Mouse (Mus musculus) hindbrain, embryonic 16.5 days (tissue): ENCODE results near the gene Slc34a3. TPM values are rescaled to one million over a fixed set of nuclear protein-coding genes. Genes with fewer than 3 reads are reported as not detected.
A peak's percentile ranks its signal among the peaks of the same experiment; 100 is the strongest.

Experiments
- ATAC-seq: fragments of 200-750 bp; cut with Nextera tagmentation; 2 replicates; pipeline ENCODE4 v1.8.0; 2017; ENCODE audit warnings: moderate TSS enrichment, moderate library complexity
- H3K27ac ChIP-seq: fragments of 300-500 bp; sonication (generic); 2 replicates; pipeline ENCODE4 v1.5.1; 2014; ENCODE audit warnings: low read depth, mild to moderate bottlenecking, control low read depth, low read length, moderate library complexity
- H3K27me3 ChIP-seq: fragments of 300-500 bp; sonication (generic); replicated peaks from 2 replicates; pipeline ENCODE4 v1.6.1; 2014; ENCODE audit warnings: low read length; ENCODE audit not compliant: control insufficient read depth, insufficient read depth
- H3K36me3 ChIP-seq: fragments of 300-500 bp; sonication (generic); 2 replicates; pipeline ENCODE4 v1.6.1; 2014; ENCODE audit warnings: mild to moderate bottlenecking, low read length, moderate library complexity, mixed read lengths; ENCODE audit not compliant: control insufficient read depth, insufficient read depth
- H3K4me1 ChIP-seq: fragments of 300-500 bp; sonication (generic); 2 replicates; pipeline ENCODE4 v1.6.1; 2014; ENCODE audit warnings: low read depth, low read length; ENCODE audit not compliant: control insufficient read depth, insufficient read depth
- H3K4me2 ChIP-seq: fragments of 300-500 bp; sonication (generic); 2 replicates; pipeline ENCODE4 v1.6.1; 2014; ENCODE audit warnings: mild to moderate bottlenecking, low read length, control low read depth, moderate library complexity
- H3K4me3 ChIP-seq: fragments of 300-500 bp; sonication (generic); 2 replicates; pipeline ENCODE4 v1.5.1; 2014; ENCODE audit warnings: mild to moderate bottlenecking, low read length, control low read depth, moderate library complexity
- H3K9ac ChIP-seq: fragments of 300-500 bp; sonication (generic); 2 replicates; pipeline ENCODE4 v1.6.1; 2014; ENCODE audit warnings: low read depth, mild to moderate bottlenecking, control low read depth, low read length, moderate library complexity
- H3K9me3 ChIP-seq: fragments of 300-500 bp; sonication (generic); 2 replicates; pipeline ENCODE4 v1.6.1; 2014; ENCODE audit warnings: mild to moderate bottlenecking, low read length, moderate library complexity; ENCODE audit not compliant: control insufficient read depth
- WGBS: fragments of 180-500 bp; shearing (Covaris S2); extraction: QIAGEN DNeasy Blood & Tissue Kit; methylation state at CpG from one replicate; pipeline ENCODE4 v1.1.7; 2014; 5-methylcytosine and 5-hydroxymethylcytosine counted together
- polyA plus RNA-seq: library from polyadenylated mRNA; unstranded; fragments of >200 nt; fragmentation: Nextera tagmentation; extraction: Ambion mirVana; gene quantifications from 2 replicates; pipeline ENCODE4 v1.2.1, GENCODE M21; 2015

Slc34a3 gene
- polyA plus RNA-seq, 1 experiment from 2014 or later: not detected

GRCm38 (mm10) chr2:25211121-25211670 is 23.0 kb downstream of the Slc34a3 start, which contains the start of gene Nelfb:
Nelfb (minus strand) TSS chr2:25211489.
- peak; percentile 94 for ATAC-seq
- Histone ChIP-seq H3K27ac (peak within 1 kb of the TSS; percentile 94), H3K4me2 (peak within 1 kb of the TSS; percentile 94), H3K36me3 (peaks cover 5% of the 10 kb centered on the region), H3K9me3 (no peaks in the 10 kb centered on the region), H3K27me3 (0 out of 2 replicates have a peak, but pooled peaks cover 2% of the 10 kb centered on the region), H3K9ac (peak within 1 kb of the TSS; percentile 92), H3K4me3 (peak within 1 kb of the TSS; percentile 82), H3K4me1 (peaks cover 21% of the 10 kb centered on the region)
- WGBS: under 1% methylated on average over 43 of the region's 44 CpGs

- Histone ChIP-seq H3K9ac (peak overlapping the region; percentile 92), H3K4me1 (peaks cover 21% of the 10 kb centered on the region), H3K27me3 (0 out of 2 replicates have a peak, but pooled peaks cover 2% of the 10 kb centered on the region), H3K36me3 (peaks cover 10% of the 10 kb centered on the region), H3K27ac (peak overlapping the region; percentile 94), H3K9me3 (no peaks in the 10 kb centered on the region), H3K4me2 (peak overlapping the region; percentile 94), H3K4me3 (peak overlapping the region; percentile 82)
- peak; percentile 53; the same call in 1 of the 2 replicates for ATAC-seq
- under 1% methylated on average over 24 of the region's 24 CpGs for whole genome bisulfite sequencing
Measured at GRCm38 (mm10) chr2:25210686-25211085, 23.5 kb downstream of the Slc34a3 start.

- peaks cover 30% of the 10 kb centered on the region for H3K36me3 ChIP-seq
- no peaks in the 10 kb centered on the region for H3K27me3 ChIP-seq
- WGBS: 95% methylated on average over 1 of the region's 1 CpGs
- no peak overlapping the region for H3K27ac ChIP-seq
- ATAC-seq: no peak
- no peaks in the 10 kb centered on the region for H3K9me3 ChIP-seq
- no peak overlapping the region for H3K4me2 ChIP-seq
- no peak overlapping the region for H3K4me3 ChIP-seq
- H3K4me1 ChIP-seq: peaks cover 21% of the 10 kb centered on the region
- H3K9ac ChIP-seq: no peak overlapping the region
Measured at GRCm38 (mm10) chr2:25207593-25207992, 26.6 kb downstream of the Slc34a3 start.

GRCm38 (mm10) chr2:25203631-25204214 is 30.4 kb downstream of the Slc34a3 start:
- Histone ChIP-seq H3K36me3 (peaks cover 54% of the 10 kb centered on the region), H3K4me3 (no peak overlapping the region), H3K4me1 (peaks cover 4% of the 10 kb centered on the region), H3K27me3 (no peaks in the 10 kb centered on the region), H3K9ac (no peak overlapping the region), H3K27ac (no peak overlapping the region), H3K4me2 (no peak overlapping the region), H3K9me3 (no peaks in the 10 kb centered on the region)
- WGBS: 60% methylated on average over 4 of the region's 4 CpGs
- ATAC-seq: no peak

- H3K27ac ChIP-seq: no peak overlapping the region
- peaks cover 11% of the 10 kb centered on the region for H3K27me3 ChIP-seq
- H3K4me2 ChIP-seq: no peak overlapping the region
- 97% methylated on average over 2 of the region's 2 CpGs for WGBS
- H3K36me3 ChIP-seq: peaks cover 45% of the 10 kb centered on the region
- H3K9ac ChIP-seq: no peak overlapping the region
- ATAC-seq: no peak
- H3K9me3 ChIP-seq: no peaks in the 10 kb centered on the region
- H3K4me1 ChIP-seq: no peaks in the 10 kb centered on the region
- H3K4me3 ChIP-seq: no peak overlapping the region
Measured at GRCm38 (mm10) chr2:25200631-25201030, 33.5 kb downstream of the Slc34a3 start.

- H3K4me3 ChIP-seq: no peak overlapping the region
- no peak overlapping the region for H3K27ac ChIP-seq
- no peaks in the 10 kb centered on the region for H3K9me3 ChIP-seq
- no peak for ATAC-seq
- H3K27me3 ChIP-seq: peaks cover 23% of the 10 kb centered on the region
- no peaks in the 10 kb centered on the region for H3K4me1 ChIP-seq
- peaks cover 29% of the 10 kb centered on the region for H3K36me3 ChIP-seq
- H3K4me2 ChIP-seq: no peak overlapping the region
- H3K9ac ChIP-seq: no peak overlapping the region
Measured at GRCm38 (mm10) chr2:25197946-25198345, 36.2 kb downstream of the Slc34a3 start.

GRCm38 (mm10) chr2:25197191-25197590 is 37.0 kb downstream of the Slc34a3 start:
- no peak overlapping the region for H3K9ac ChIP-seq
- no peaks in the 10 kb centered on the region for H3K9me3 ChIP-seq
- no peaks in the 10 kb centered on the region for H3K4me1 ChIP-seq
- no peak overlapping the region for H3K4me3 ChIP-seq
- H3K27me3 ChIP-seq: peaks cover 23% of the 10 kb centered on the region
- H3K27ac ChIP-seq: no peak overlapping the region
- WGBS: 22% methylated on average over 2 of the region's 2 CpGs
- no peak for ATAC-seq
- H3K4me2 ChIP-seq: no peak overlapping the region; the same call in 1 of the 2 replicates
- H3K36me3 ChIP-seq: peaks cover 25% of the 10 kb centered on the region

- 0 out of 2 replicates have a peak within 1 kb of the TSS, but pooled peaks have one; percentile 7 for H3K9ac ChIP-seq
- ATAC-seq: no peak
- no peak within 1 kb of the TSS for H3K27ac ChIP-seq
- peaks cover 23% of the 10 kb centered on the region for H3K27me3 ChIP-seq
- H3K9me3 ChIP-seq: no peaks in the 10 kb centered on the region
- 12% methylated on average over 8 of the region's 8 CpGs for WGBS
- H3K36me3 ChIP-seq: peaks cover 25% of the 10 kb centered on the region
- H3K4me1 ChIP-seq: no peaks in the 10 kb centered on the region
- H3K4me2 ChIP-seq: peak within 1 kb of the TSS; percentile 13; the same call in 1 of the 2 replicates
- no peak within 1 kb of the TSS for H3K4me3 ChIP-seq
Measured at GRCm38 (mm10) chr2:25196172-25196954, 37.8 kb downstream of the Slc34a3 start, which contains the start of gene Tor4a. Tor4a (minus strand) TSS chr2:25196886.
